Mouse (Mus musculus): Measurements from ENCODE around the gene Slc35d3. TPM values are rescaled to one million over a fixed set of nuclear protein-coding genes. Genes with fewer than 3 reads are reported as not detected.

Slc35d3 gene
- polyA plus RNA-seq, 1 experiment from 2014 or later: 2.8 TPM

DNA sequence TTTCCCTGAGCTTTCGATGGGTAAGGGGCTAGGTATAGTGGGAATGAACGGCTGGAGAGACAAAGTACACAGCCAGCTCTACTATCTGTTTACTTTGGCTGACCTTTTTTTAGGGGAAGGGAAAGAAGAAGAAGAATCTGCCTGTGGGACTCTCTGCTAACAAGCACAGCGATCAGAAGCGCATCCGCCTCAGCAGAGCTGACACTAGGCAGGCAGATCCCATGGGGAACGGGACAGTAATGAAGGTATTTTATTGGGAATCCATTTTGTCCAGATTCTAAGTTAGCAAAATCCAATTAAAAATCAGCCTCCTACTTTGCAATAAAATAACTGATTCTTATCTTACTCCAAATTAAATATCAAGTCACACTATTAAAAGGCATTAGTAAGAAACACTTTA is 27.9 kb upstream of the Slc35d3 start:
- no peaks in the 10 kb centered on the region for H3K9me3 ChIP-seq (ENCODE audit: control insufficient read depth, low read length)
- no peak overlapping the region for H3K9ac ChIP-seq (replicated peaks; ENCODE audit: low read depth, low read length)
- H3K27me3 ChIP-seq (ENCODE audit: control insufficient read depth, insufficient read depth, low read length): no peaks in the 10 kb centered on the region
- no peak overlapping the region for H3K27ac ChIP-seq (ENCODE audit: low read depth, low read length)
- no peak overlapping the region for H3K4me2 ChIP-seq (ENCODE audit: low read depth, low read length)
- 65% methylated on average over 6 of the region's 6 CpGs for WGBS
- ATAC-seq (ENCODE audit: low read depth): no peak
- no peaks in the 10 kb centered on the region for H3K36me3 ChIP-seq (ENCODE audit: control insufficient read depth, insufficient read depth, low read length)
- no peaks in the 10 kb centered on the region for H3K4me1 ChIP-seq (ENCODE audit: control insufficient read depth, insufficient read depth, low read length)
- H3K4me3 ChIP-seq (ENCODE audit: low read depth, low read length): no peak overlapping the region

- no peak overlapping the region for H3K9ac ChIP-seq (replicated peaks; ENCODE audit: low read depth, low read length)
- no peak overlapping the region for H3K4me2 ChIP-seq (ENCODE audit: low read depth, low read length)
- no peak overlapping the region for H3K4me3 ChIP-seq (ENCODE audit: low read depth, low read length)
- no peak overlapping the region for H3K27ac ChIP-seq (ENCODE audit: low read depth, low read length)
- no peak for ATAC-seq (ENCODE audit: low read depth)
- 82% methylated on average over 9 of the region's 9 CpGs for WGBS
- no peaks in the 10 kb centered on the region for H3K9me3 ChIP-seq (ENCODE audit: control insufficient read depth, low read length)
- H3K27me3 ChIP-seq (ENCODE audit: control insufficient read depth, insufficient read depth, low read length): no peaks in the 10 kb centered on the region
- H3K4me1 ChIP-seq (ENCODE audit: control insufficient read depth, insufficient read depth, low read length): no peaks in the 10 kb centered on the region
- no peaks in the 10 kb centered on the region for H3K36me3 ChIP-seq (ENCODE audit: control insufficient read depth, insufficient read depth, low read length)
Measured at GRCm38 (mm10) chr10:19877679-19878078, 26.4 kb upstream of the Slc35d3 start.

- H3K9me3 ChIP-seq (ENCODE audit: control insufficient read depth, low read length): no peaks in the 10 kb centered on the region
- 83% methylated on average over 8 of the region's 8 CpGs for WGBS
- H3K4me3 ChIP-seq (ENCODE audit: low read depth, low read length): no peak overlapping the region
- H3K4me2 ChIP-seq (ENCODE audit: low read depth, low read length): no peak overlapping the region
- no peaks in the 10 kb centered on the region for H3K27me3 ChIP-seq (ENCODE audit: control insufficient read depth, insufficient read depth, low read length)
- H3K27ac ChIP-seq (ENCODE audit: low read depth, low read length): no peak overlapping the region
- ATAC-seq (ENCODE audit: low read depth): no peak
- no peak overlapping the region for H3K9ac ChIP-seq (replicated peaks; ENCODE audit: low read depth, low read length)
- H3K4me1 ChIP-seq (ENCODE audit: control insufficient read depth, insufficient read depth, low read length): no peaks in the 10 kb centered on the region
- no peaks in the 10 kb centered on the region for H3K36me3 ChIP-seq (ENCODE audit: control insufficient read depth, insufficient read depth, low read length)
Measured at GRCm38 (mm10) chr10:19877257-19877656, 26.0 kb upstream of the Slc35d3 start.

- Histone ChIP-seq H3K36me3 (ENCODE audit: control insufficient read depth, insufficient read depth, low read length) (no peaks in the 10 kb centered on the region), H3K4me1 (ENCODE audit: control insufficient read depth, insufficient read depth, low read length) (no peaks in the 10 kb centered on the region), H3K27me3 (ENCODE audit: control insufficient read depth, insufficient read depth, low read length) (no peaks in the 10 kb centered on the region), H3K27ac (ENCODE audit: low read depth, low read length) (no peak overlapping the region), H3K4me3 (ENCODE audit: low read depth, low read length) (no peak overlapping the region), H3K9me3 (ENCODE audit: control insufficient read depth, low read length) (no peaks in the 10 kb centered on the region), H3K4me2 (ENCODE audit: low read depth, low read length) (no peak overlapping the region), H3K9ac (replicated peaks; ENCODE audit: low read depth, low read length) (no peak overlapping the region)
- WGBS: 61% methylated on average over 7 of the region's 7 CpGs
- peak; percentile 71; the same call in 1 of the 2 replicates for ATAC-seq (ENCODE audit: low read depth)
Measured at GRCm38 (mm10) chr10:19876669-19877068, 25.4 kb upstream of the Slc35d3 start.

GRCm38 (mm10) chr10:19875346-19875745 is 24.1 kb upstream of the Slc35d3 start:
- Histone ChIP-seq H3K27me3 (ENCODE audit: control insufficient read depth, insufficient read depth, low read length) (no peaks in the 10 kb centered on the region), H3K9ac (replicated peaks; ENCODE audit: low read depth, low read length) (no peak overlapping the region), H3K27ac (ENCODE audit: low read depth, low read length) (no peak overlapping the region), H3K36me3 (ENCODE audit: control insufficient read depth, insufficient read depth, low read length) (no peaks in the 10 kb centered on the region), H3K4me1 (ENCODE audit: control insufficient read depth, insufficient read depth, low read length) (no peaks in the 10 kb centered on the region), H3K9me3 (ENCODE audit: control insufficient read depth, low read length) (no peaks in the 10 kb centered on the region), H3K4me3 (ENCODE audit: low read depth, low read length) (no peak overlapping the region), H3K4me2 (ENCODE audit: low read depth, low read length) (no peak overlapping the region)
- WGBS: 84% methylated on average over 5 of the region's 5 CpGs
- ATAC-seq (ENCODE audit: low read depth): no peak

GRCm38 (mm10) chr10:19855597-19856306 is 4.5 kb upstream of the Slc35d3 start:
- WGBS: 91% methylated on average over 7 of the region's 7 CpGs
- Histone ChIP-seq H3K36me3 (ENCODE audit: control insufficient read depth, insufficient read depth, low read length) (no peaks in the 10 kb centered on the region), H3K9me3 (ENCODE audit: control insufficient read depth, low read length) (no peaks in the 10 kb centered on the region), H3K4me1 (ENCODE audit: control insufficient read depth, insufficient read depth, low read length) (peaks cover 10% of the 10 kb centered on the region; the same call in 1 of the 2 replicates), H3K27me3 (ENCODE audit: control insufficient read depth, insufficient read depth, low read length) (peaks cover 27% of the 10 kb centered on the region), H3K4me2 (ENCODE audit: low read depth, low read length) (no peak overlapping the region), H3K9ac (replicated peaks; ENCODE audit: low read depth, low read length) (no peak overlapping the region), H3K4me3 (ENCODE audit: low read depth, low read length) (no peak overlapping the region), H3K27ac (ENCODE audit: low read depth, low read length) (no peak overlapping the region)
- no peak for ATAC-seq (ENCODE audit: low read depth)

GRCm38 (mm10) chr10:19853609-19854008 is 2.4 kb upstream of the Slc35d3 start:
- H3K27me3 ChIP-seq (ENCODE audit: control insufficient read depth, insufficient read depth, low read length): peaks cover 46% of the 10 kb centered on the region
- H3K9me3 ChIP-seq (ENCODE audit: control insufficient read depth, low read length): no peaks in the 10 kb centered on the region
- no peaks in the 10 kb centered on the region for H3K36me3 ChIP-seq (ENCODE audit: control insufficient read depth, insufficient read depth, low read length)
- no peak for ATAC-seq (ENCODE audit: low read depth)
- H3K27ac ChIP-seq (ENCODE audit: low read depth, low read length): no peak overlapping the region
- 69% methylated on average over 2 of the region's 2 CpGs for WGBS
- no peak overlapping the region for H3K4me3 ChIP-seq (ENCODE audit: low read depth, low read length)
- H3K4me1 ChIP-seq (ENCODE audit: control insufficient read depth, insufficient read depth, low read length): peaks cover 21% of the 10 kb centered on the region; the same call in 1 of the 2 replicates
- H3K4me2 ChIP-seq (ENCODE audit: low read depth, low read length): no peak overlapping the region
- H3K9ac ChIP-seq (replicated peaks; ENCODE audit: low read depth, low read length): no peak overlapping the region

GRCm38 (mm10) chr10:19852776-19853175 is 1.5 kb upstream of the Slc35d3 start:
- H3K4me3 ChIP-seq (ENCODE audit: low read depth, low read length): no peak overlapping the region
- no peak for ATAC-seq (ENCODE audit: low read depth)
- H3K4me2 ChIP-seq (ENCODE audit: low read depth, low read length): no peak overlapping the region
- H3K9ac ChIP-seq (replicated peaks; ENCODE audit: low read depth, low read length): no peak overlapping the region
- no peaks in the 10 kb centered on the region for H3K9me3 ChIP-seq (ENCODE audit: control insufficient read depth, low read length)
- 20% methylated on average over 6 of the region's 6 CpGs for WGBS
- no peaks in the 10 kb centered on the region for H3K36me3 ChIP-seq (ENCODE audit: control insufficient read depth, insufficient read depth, low read length)
- H3K27me3 ChIP-seq (ENCODE audit: control insufficient read depth, insufficient read depth, low read length): peaks cover 46% of the 10 kb centered on the region
- H3K4me1 ChIP-seq (ENCODE audit: control insufficient read depth, insufficient read depth, low read length): peaks cover 21% of the 10 kb centered on the region; the same call in 1 of the 2 replicates
- H3K27ac ChIP-seq (ENCODE audit: low read depth, low read length): no peak overlapping the region

DNA sequence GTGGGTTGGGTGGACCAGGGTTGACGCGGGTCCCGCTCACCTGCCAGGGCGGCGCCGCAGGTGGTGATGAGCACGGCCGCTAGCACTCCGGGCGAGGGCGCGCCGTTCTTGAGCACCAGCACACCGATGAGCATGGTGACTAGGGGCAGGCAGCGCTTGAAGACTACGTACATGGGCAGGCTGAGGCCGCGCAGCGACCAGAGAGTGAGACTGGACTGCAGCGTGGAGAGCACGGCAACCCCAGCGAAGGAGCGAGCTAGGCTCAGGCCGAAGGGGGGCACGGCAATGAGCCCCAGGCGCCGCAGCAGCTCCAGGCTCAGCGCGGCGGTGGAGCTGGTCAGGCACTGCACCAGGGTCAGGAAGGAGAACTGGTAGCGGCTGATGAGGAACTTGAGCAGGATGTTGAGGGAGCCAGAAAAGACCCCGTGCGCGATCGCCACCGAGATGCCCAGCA is 688 bp downstream of the Slc35d3 start:
- no peak overlapping the region for H3K27ac ChIP-seq (ENCODE audit: low read depth, low read length)
- H3K4me1 ChIP-seq (ENCODE audit: control insufficient read depth, insufficient read depth, low read length): peaks cover 21% of the 10 kb centered on the region; the same call in 1 of the 2 replicates
- H3K9me3 ChIP-seq (ENCODE audit: control insufficient read depth, low read length): no peaks in the 10 kb centered on the region
- peak overlapping the region; percentile 100 for H3K4me2 ChIP-seq (ENCODE audit: low read depth, low read length)
- WGBS: under 1% methylated on average over 36 of the region's 36 CpGs
- peak; percentile 68 for ATAC-seq (ENCODE audit: low read depth)
- H3K9ac ChIP-seq (replicated peaks; ENCODE audit: low read depth, low read length): peak overlapping the region; percentile 50
- H3K4me3 ChIP-seq (ENCODE audit: low read depth, low read length): peak overlapping the region; percentile 59
- H3K27me3 ChIP-seq (ENCODE audit: control insufficient read depth, insufficient read depth, low read length): peaks cover 46% of the 10 kb centered on the region
- H3K36me3 ChIP-seq (ENCODE audit: control insufficient read depth, insufficient read depth, low read length): no peaks in the 10 kb centered on the region

Measured in neural tube, embryonic 14.5 days (tissue).